Mouse (Mus musculus) MEL (cell line): Measurements from ENCODE around the gene Ap3b1. TPM values are rescaled to one million over a fixed set of nuclear protein-coding genes. Genes with fewer than 3 reads are reported as not detected.

Experiments used
- DNase-seq: peaks from one replicate; pipeline ENCODE4 v3.0.0; 2011; ENCODE audit warnings: low read depth, low spot score
- H3K27ac ChIP-seq: 2 replicates; pipeline ENCODE4 v1.5.1; 2012; ENCODE audit warnings: low read depth, mild to moderate bottlenecking, control low read depth, low read length, moderate library complexity; ENCODE audit not compliant: control insufficient read depth
- H3K27me3 ChIP-seq, 2 experiments: fragments of 150-350 bp in 1 of 2; sonication (generic) in 1 of 2; 2 replicates each; pipeline ENCODE4 v1.6.1; 2012; ENCODE audit warnings: low read length in 2 of 2, mild to moderate bottlenecking in 2 of 2, improper control_type of control experiment in 1 of 2, moderate library complexity in 1 of 2; ENCODE audit not compliant: insufficient read depth in 2 of 2, control insufficient read depth in 1 of 2
- H3K36me3 ChIP-seq, 2 experiments: 2 replicates each; pipeline ENCODE4 v1.6.1; 2012 to 2014; ENCODE audit warnings: low read length in 2 of 2, improper control_type of control experiment in 1 of 2, inconsistent platforms in 1 of 2, mild to moderate bottlenecking in 1 of 2; ENCODE audit not compliant: insufficient read depth in 2 of 2, control insufficient read depth in 1 of 2
- H3K4me1 ChIP-seq, 2 experiments: fragments of 150-350 bp in 1 of 2; sonication (generic) in 1 of 2; 2 replicates each; pipeline ENCODE4 v1.6.1; 2012; ENCODE audit warnings: low read length in 2 of 2, improper control_type of control experiment in 1 of 2, mild to moderate bottlenecking in 1 of 2; ENCODE audit not compliant: insufficient read depth in 2 of 2, control insufficient read depth in 1 of 2
- H3K4me3 ChIP-seq, 2 experiments: fragments of 150-350 bp in 1 of 2; sonication (generic) in 1 of 2; 2 replicates each; pipeline ENCODE4 v1.5.1; 2012; ENCODE audit warnings: low read depth in 2 of 2, low read length in 2 of 2, mild to moderate bottlenecking in 2 of 2, moderate library complexity in 2 of 2, control low read depth in 1 of 2, improper control_type of control experiment in 1 of 2; ENCODE audit not compliant: control insufficient read depth in 1 of 2, insufficient read depth in 1 of 2
- H3K79me2 ChIP-seq: 2 replicates; pipeline ENCODE4 v1.6.1; 2012; ENCODE audit warnings: mild to moderate bottlenecking, low read length, moderate library complexity; ENCODE audit not compliant: control insufficient read depth, poor library complexity, insufficient read depth
- H3K9ac ChIP-seq: 2 replicates; pipeline ENCODE4 v1.6.1; 2012; ENCODE audit warnings: low read depth, mild to moderate bottlenecking, control low read depth, low read length, moderate library complexity; ENCODE audit not compliant: control insufficient read depth, poor library complexity, severe bottlenecking
- H3K9me3 ChIP-seq: fragments of 150-350 bp; sonication (generic); replicated peaks from 2 replicates; pipeline ENCODE4 v1.6.1; 2012; ENCODE audit warnings: mild to moderate bottlenecking, low read length, improper control_type of control experiment, moderate library complexity; ENCODE audit not compliant: insufficient read depth
- CHD2 ChIP-seq: IDR thresholded peaks from 2 replicates; pipeline ENCODE4 v1.6.1; 2011; ENCODE audit warnings: low read length, improper control_type of control experiment
- EP300 ChIP-seq, 2 experiments: IDR thresholded peaks; 2 replicates each; pipeline ENCODE4 v1.6.1; 2011; ENCODE audit warnings: improper control_type of control experiment in 2 of 2, low read length in 2 of 2, low read depth in 1 of 2, mild to moderate bottlenecking in 1 of 2
- GABPA ChIP-seq: IDR thresholded peaks from 2 replicates; pipeline ENCODE4 v1.6.1; 2012; ENCODE audit warnings: low read depth, mild to moderate bottlenecking, inconsistent platforms, low read length, improper control_type of control experiment, moderate library complexity
- HCFC1 ChIP-seq: IDR thresholded peaks from 2 replicates; pipeline ENCODE4 v1.6.1; 2012; ENCODE audit warnings: low read depth, mild to moderate bottlenecking, inconsistent platforms, low read length, improper control_type of control experiment, moderate library complexity
- JUND ChIP-seq: IDR thresholded peaks from 2 replicates; pipeline ENCODE4 v1.6.1; 2011; ENCODE audit warnings: low read depth, mild to moderate bottlenecking, improper control_type of control experiment, low read length
- KAT2A ChIP-seq: conservative IDR thresholded peaks from 2 replicates; pipeline ENCODE4 v1.6.1; 2012; ENCODE audit warnings: low read depth, low read length, improper control_type of control experiment, inconsistent platforms
- MAFK ChIP-seq: IDR thresholded peaks from 2 replicates; pipeline ENCODE4 v1.6.1; 2011; ENCODE audit warnings: low read depth, mild to moderate bottlenecking, low read length, improper control_type of control experiment, borderline replicate concordance
- MXI1 ChIP-seq: IDR thresholded peaks from 2 replicates; pipeline ENCODE4 v1.6.1; 2011; ENCODE audit warnings: mild to moderate bottlenecking, low read depth, low read length, improper control_type of control experiment
- MYB ChIP-seq: IDR thresholded peaks from 2 replicates; pipeline ENCODE4 v1.6.1; 2011; ENCODE audit warnings: mild to moderate bottlenecking, low read depth, low read length, improper control_type of control experiment
- MYC ChIP-seq: IDR thresholded peaks from 2 replicates; pipeline ENCODE4 v1.6.1; 2011; ENCODE audit warnings: low read depth, mild to moderate bottlenecking, low read length, improper control_type of control experiment, moderate library complexity
- NELFE ChIP-seq: IDR thresholded peaks from 2 replicates; pipeline ENCODE4 v1.6.1; 2011; ENCODE audit warnings: low read depth, low read length, improper control_type of control experiment
- POLR2AphosphoS2 ChIP-seq: IDR thresholded peaks from 2 replicates; pipeline ENCODE4 v1.6.1; 2011; ENCODE audit warnings: low read length, improper control_type of control experiment
- RAD21 ChIP-seq: IDR thresholded peaks from 2 replicates; pipeline ENCODE4 v1.6.1; 2011; ENCODE audit warnings: mild to moderate bottlenecking, low read depth, low read length, improper control_type of control experiment
- SMC3 ChIP-seq: IDR thresholded peaks from 2 replicates; pipeline ENCODE4 v1.6.1; 2011; ENCODE audit warnings: low read depth, low read length, improper control_type of control experiment
- USF2 ChIP-seq, 2 experiments: IDR thresholded peaks; 2 replicates each; pipeline ENCODE4 v1.6.1; 2011 to 2012; ENCODE audit warnings: improper control_type of control experiment in 2 of 2, low read length in 2 of 2, borderline replicate concordance in 1 of 2, inconsistent platforms in 1 of 2, low read depth in 1 of 2, mild to moderate bottlenecking in 1 of 2; ENCODE audit not compliant: insufficient read depth in 1 of 2
- ZKSCAN1 ChIP-seq: IDR thresholded peaks from 2 replicates; pipeline ENCODE4 v1.6.1; 2012; ENCODE audit warnings: low read depth, mild to moderate bottlenecking, inconsistent platforms, low read length, improper control_type of control experiment, moderate library complexity
- ZMIZ1 ChIP-seq: IDR thresholded peaks from 2 replicates; pipeline ENCODE4 v1.6.1; 2012; ENCODE audit warnings: low read depth, mild to moderate bottlenecking, inconsistent platforms, low read length, improper control_type of control experiment, moderate library complexity
- ZNF384 ChIP-seq: IDR thresholded peaks from 2 replicates; pipeline ENCODE4 v1.6.1; 2012; ENCODE audit warnings: low read depth, mild to moderate bottlenecking, inconsistent platforms, low read length, improper control_type of control experiment
- polyA plus RNA-seq, 2 experiments: library from polyadenylated mRNA; stranded (reverse) in 1 of 2; unstranded in 1 of 2; fragments of >175 nt in 1 of 2; fragments of >200 nt in 1 of 2; gene quantifications; 2 replicates each; pipeline versions ENCODE4 v1.2.1 to v1.2.4; 2012; ENCODE audit warnings: low replicate concordance in 2 of 2, low read depth in 1 of 2; ENCODE audit not compliant: insufficient read length in 2 of 2, insufficient read depth in 1 of 2, missing spikeins in 1 of 2
- total RNA-seq: library from RNA; depleted of rRNA; stranded (reverse); fragments of 300-350 nt; gene quantifications from 2 replicates; pipeline ENCODE4 v1.2.3, GENCODE M21; 2012

Ap3b1 gene
- total and polyA plus RNA-seq, 3 experiments: 36.7 to 74.5 TPM; not detected in 1

GRCm38 (mm10) chr13:94454131-94454530, 95.4 kb downstream of the Ap3b1 start:
- no peak overlapping the region for H3K9ac ChIP-seq
- H3K79me2 ChIP-seq: no peaks in the 10 kb centered on the region
- no peaks in the 10 kb centered on the region for H3K27me3 ChIP-seq
- no peaks in the 10 kb centered on the region for H3K9me3 ChIP-seq
- DNase-seq: no peak
- no peak for TF ChIP-seq NELFE
- TF ChIP-seq MXI1: no peak
- no peak for TF ChIP-seq POLR2AphosphoS2
- no peak for TF ChIP-seq USF2 (IDR thresholded peaks at IDR 0.05; ENCODE audit: borderline replicate concordance in 1 of 2, insufficient read depth in 1 of 2, low read depth in 1 of 2, low read length in 2 of 2)
- TF ChIP-seq KAT2A: no peak
- TF ChIP-seq EP300 (IDR thresholded peaks at IDR 0.05; ENCODE audit: low read depth in 1 of 2, low read length in 2 of 2): no peak
- TF ChIP-seq ZNF384: no peak
- TF ChIP-seq MYB: no peak
- TF ChIP-seq CHD2: no peak
- TF ChIP-seq HCFC1: no peak
- no peak for TF ChIP-seq MAFK
- no peak for TF ChIP-seq ZKSCAN1
- no peak for TF ChIP-seq SMC3
- TF ChIP-seq, all 39 proteins: peak for 0
- H3K4me1 ChIP-seq: no peaks in the 10 kb centered on the region
- H3K4me3 ChIP-seq: no peak overlapping the region
- H3K36me3 ChIP-seq: peaks cover 0 to 6% of the 10 kb centered on the region in 2 experiments; a peak in 1 of 4 replicates
- no peak overlapping the region for H3K27ac ChIP-seq

GRCm38 (mm10) chr13:94459143-94459542, 100.4 kb downstream of the Ap3b1 start:
- TF ChIP-seq RAD21 (no peak), MYB (no peak), GABPA (no peak), USF2 (IDR thresholded peaks at IDR 0.05; ENCODE audit: borderline replicate concordance in 1 of 2, insufficient read depth in 1 of 2, low read depth in 1 of 2, low read length in 2 of 2) (no peak), ZMIZ1 (no peak), MYC (no peak), JUND (no peak), POLR2AphosphoS2 (no peak), EP300 (IDR thresholded peaks at IDR 0.05; ENCODE audit: low read depth in 1 of 2, low read length in 2 of 2) (no peak)
- no peaks in the 10 kb centered on the region for H3K9me3 ChIP-seq
- no peak overlapping the region for H3K27ac ChIP-seq
- H3K27me3 ChIP-seq: no peaks in the 10 kb centered on the region
- H3K79me2 ChIP-seq: no peaks in the 10 kb centered on the region
- no peaks in the 10 kb centered on the region for H3K4me1 ChIP-seq
- H3K36me3 ChIP-seq: peaks cover 0 to 1% of the 10 kb centered on the region in 2 experiments; a peak in 2 of 4 replicates
- no peak overlapping the region for H3K4me3 ChIP-seq
- H3K9ac ChIP-seq: no peak overlapping the region
- DNase-seq: no peak
